Mouse (Mus musculus): Measurements from ENCODE around the gene Actrt3. TPM values are rescaled to one million over a fixed set of nuclear protein-coding genes. Genes with fewer than 3 reads are reported as not detected.
A peak's percentile ranks its signal among the peaks of the same experiment; 100 is the strongest.
"Not testable (repeated sequence)": the region's sequence is repeated elsewhere in the genome, so short reads cannot be mapped to it uniquely, and the experiment has no call there.

Gene Actrt3
- polyA plus RNA-seq, 1 experiment from 2014 or later = 0.59 TPM

DNA sequence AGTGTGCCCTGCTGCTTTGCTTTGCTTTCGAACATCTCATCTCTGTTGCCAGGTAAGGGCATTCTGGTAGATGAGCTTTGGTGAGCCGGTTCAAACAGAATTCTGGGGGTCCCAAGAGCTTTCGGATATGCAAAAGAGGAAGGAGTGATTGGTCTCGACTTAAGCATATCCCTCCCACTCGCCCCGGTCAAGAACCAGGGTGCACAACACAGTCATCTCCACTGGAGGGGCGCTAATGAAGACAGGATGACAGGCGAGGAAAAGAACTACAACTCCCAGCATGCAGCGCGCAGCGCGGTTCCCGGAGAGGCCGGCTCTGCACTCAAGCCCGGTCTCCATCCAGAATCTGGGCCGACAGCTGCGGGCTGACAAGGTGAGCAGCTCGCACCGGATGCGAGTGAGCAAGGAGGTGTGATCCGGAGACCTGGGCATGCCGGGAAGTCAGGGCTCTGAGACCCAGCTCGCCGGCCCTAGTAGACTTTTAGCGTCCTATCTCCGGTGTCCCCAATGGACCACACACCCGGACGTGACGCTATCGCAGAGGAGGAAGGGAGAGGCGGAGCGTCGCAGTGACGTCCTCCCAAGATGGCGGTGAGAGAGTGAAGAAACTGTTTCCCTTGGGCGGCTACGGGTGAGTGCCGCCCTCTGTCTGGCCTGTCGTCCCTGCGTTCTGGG is 2.5 kb upstream of the Actrt3 start, which contains the start of gene Mynn:
TSS of gene Mynn (plus strand) at position 1 of the 675 bp plus-strand sequence.
- H3K27me3 ChIP-seq (replicated peaks) = no peaks in the 10 kb centered on the region
- H3K4me2 ChIP-seq = peak within 1 kb of the TSS; percentile 79
- peaks cover 18% of the 10 kb centered on the region for H3K36me3 ChIP-seq
- no peaks in the 10 kb centered on the region for H3K9me3 ChIP-seq (replicated peaks)
- H3K4me1 ChIP-seq = peaks cover 43% of the 10 kb centered on the region
- ATAC-seq (ENCODE audit: low FRiP score) = peak; percentile 94
- peak within 1 kb of the TSS; percentile 99 for H3K27ac ChIP-seq (replicated peaks)
- WGBS = under 1% methylated on average over 40 of the region's 40 CpGs
- peak within 1 kb of the TSS; percentile 86 for H3K9ac ChIP-seq (replicated peaks)
- H3K4me3 ChIP-seq (replicated peaks) = peak within 1 kb of the TSS; percentile 85

DNA sequence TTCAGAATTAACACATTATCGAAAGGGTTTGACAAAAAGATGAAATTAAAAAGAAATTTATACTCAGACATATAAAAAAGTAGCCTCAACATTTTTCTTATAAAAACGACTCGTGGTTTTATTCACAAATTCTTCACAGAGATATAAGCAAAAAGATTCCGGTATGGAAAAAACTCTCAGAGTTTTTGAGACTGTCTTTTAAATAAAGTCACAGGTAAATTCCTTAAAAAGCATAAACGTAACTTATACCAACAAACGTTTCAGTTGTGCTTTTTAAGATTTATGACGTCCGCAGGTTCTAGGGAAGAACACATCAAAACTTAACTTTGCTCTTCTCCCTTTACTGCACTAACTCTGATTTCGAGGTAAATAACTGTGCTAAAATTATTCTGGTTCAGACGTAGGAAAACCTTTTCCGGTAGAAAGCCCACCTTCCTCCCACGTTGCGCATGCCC is 1.9 kb upstream of the Actrt3 start:
- under 1% methylated on average over 13 of the region's 13 CpGs for WGBS
- H3K27me3 ChIP-seq (replicated peaks) = no peaks in the 10 kb centered on the region
- H3K36me3 ChIP-seq = peaks cover 16% of the 10 kb centered on the region
- peak overlapping the region; percentile 79 for H3K4me2 ChIP-seq
- peaks cover 43% of the 10 kb centered on the region for H3K4me1 ChIP-seq
- H3K9me3 ChIP-seq (replicated peaks) = no peaks in the 10 kb centered on the region
- H3K9ac ChIP-seq (replicated peaks) = peak overlapping the region; percentile 86
- ATAC-seq (ENCODE audit: low FRiP score) = no peak
- peak overlapping the region; percentile 99 for H3K27ac ChIP-seq (replicated peaks)
- H3K4me3 ChIP-seq (replicated peaks) = peak overlapping the region; percentile 85

DNA sequence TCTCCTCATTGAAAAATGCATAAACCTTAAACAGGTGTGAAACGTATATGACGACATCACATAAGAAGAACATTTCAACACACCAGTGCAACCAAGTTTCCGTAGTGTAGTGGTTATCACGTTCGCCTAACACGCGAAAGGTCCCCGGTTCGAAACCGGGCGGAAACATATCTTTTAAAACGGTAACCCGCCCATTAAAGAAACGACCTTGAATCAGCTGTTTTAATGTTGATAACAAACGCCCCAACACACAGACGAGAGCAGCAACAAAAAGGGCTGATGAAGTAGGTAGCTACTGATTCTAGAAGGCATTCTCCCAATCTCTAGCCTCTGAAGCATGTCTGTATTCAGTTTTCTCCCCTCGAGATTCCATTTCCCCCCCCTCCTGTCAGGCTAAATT is 1.4 kb upstream of the Actrt3 start:
- under 1% methylated on average over 17 of the region's 17 CpGs for WGBS
- H3K9me3 ChIP-seq (replicated peaks) = no peaks in the 10 kb centered on the region
- H3K4me3 ChIP-seq (replicated peaks) = peak overlapping the region; percentile 61
- H3K36me3 ChIP-seq = peaks cover 12% of the 10 kb centered on the region
- peak; percentile 62 for ATAC-seq (ENCODE audit: low FRiP score)
- H3K27ac ChIP-seq (replicated peaks) = peak overlapping the region; percentile 77
- peaks cover 42% of the 10 kb centered on the region for H3K4me1 ChIP-seq
- no peak overlapping the region for H3K9ac ChIP-seq (replicated peaks)
- no peaks in the 10 kb centered on the region for H3K27me3 ChIP-seq (replicated peaks)
- H3K4me2 ChIP-seq = peak overlapping the region; percentile 79

GRCm38 (mm10) chr3:30600717-30601116 is 978 bp upstream of the Actrt3 start:
- H3K9me3 ChIP-seq (replicated peaks) = no peaks in the 10 kb centered on the region
- no peaks in the 10 kb centered on the region for H3K27me3 ChIP-seq (replicated peaks)
- H3K4me3 ChIP-seq (replicated peaks) = peak overlapping the region; percentile 61
- H3K36me3 ChIP-seq = peaks cover 10% of the 10 kb centered on the region
- ATAC-seq (ENCODE audit: low FRiP score) = no peak
- H3K4me2 ChIP-seq = peak overlapping the region; percentile 79
- peaks cover 42% of the 10 kb centered on the region for H3K4me1 ChIP-seq
- 0% methylated on average over 14 of the region's 14 CpGs for WGBS
- H3K27ac ChIP-seq (replicated peaks) = peak overlapping the region; percentile 78
- peak overlapping the region; percentile 55 for H3K9ac ChIP-seq (replicated peaks)

GRCm38 (mm10) chr3:30597271-30597670 is 2.5 kb downstream of the Actrt3 start:
- 88% methylated on average over 7 of the region's 7 CpGs for WGBS
- Histone ChIP-seq H3K9me3 (replicated peaks) (no peaks in the 10 kb centered on the region), H3K4me2 (no peak overlapping the region), H3K27me3 (replicated peaks) (no peaks in the 10 kb centered on the region), H3K4me1 (peaks cover 26% of the 10 kb centered on the region), H3K4me3 (replicated peaks) (no peak overlapping the region), H3K36me3 (no peaks in the 10 kb centered on the region), H3K27ac (replicated peaks) (no peak overlapping the region), H3K9ac (replicated peaks) (no peak overlapping the region)
- no peak for ATAC-seq (ENCODE audit: low FRiP score)

DNA sequence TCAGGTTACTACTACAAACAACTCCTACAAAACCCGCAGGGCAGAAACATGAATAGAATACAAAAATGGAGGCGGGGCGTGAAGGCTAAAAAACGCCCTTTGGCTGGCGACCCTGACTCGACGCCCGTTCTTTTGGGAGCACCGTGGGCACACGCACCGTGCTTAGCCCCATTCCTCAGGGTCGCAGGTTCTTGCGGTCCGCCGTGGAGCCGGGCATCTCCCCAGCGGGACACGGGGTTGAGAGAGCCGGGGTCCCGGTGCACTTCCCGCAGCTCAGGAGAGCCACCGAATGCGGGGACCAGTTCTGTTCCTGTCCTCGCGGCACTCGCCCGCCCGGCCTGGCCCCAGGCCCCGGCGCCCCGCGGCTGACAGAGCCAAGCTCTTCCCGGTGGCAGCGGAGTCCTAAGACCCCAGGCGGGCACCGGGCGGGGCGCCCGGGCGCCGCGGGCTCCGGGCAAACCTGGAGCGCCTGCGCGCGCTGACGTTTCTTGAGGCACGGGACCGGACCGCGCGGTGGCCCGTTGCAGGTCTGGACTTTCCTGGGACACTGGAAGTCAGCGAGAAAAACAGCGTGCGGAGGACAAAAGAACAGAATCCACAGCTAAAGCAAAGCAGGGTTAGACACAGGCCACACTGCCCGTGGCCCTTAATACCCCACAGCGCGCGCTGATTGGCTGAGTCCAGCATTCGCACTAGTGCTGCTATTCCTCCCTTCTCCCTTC is 4.5 kb downstream of the Actrt3 start:
- Histone ChIP-seq H3K4me3 (replicated peaks) (peak overlapping the region; percentile 82), H3K27me3 (replicated peaks) (no peaks in the 10 kb centered on the region), H3K4me2 (peak overlapping the region; percentile 74), H3K27ac (replicated peaks) (peak overlapping the region; percentile 84), H3K9ac (replicated peaks) (peak overlapping the region; percentile 90), H3K4me1 (peaks cover 26% of the 10 kb centered on the region), H3K36me3 (no peaks in the 10 kb centered on the region), H3K9me3 (replicated peaks) (no peaks in the 10 kb centered on the region)
- WGBS = under 1% methylated on average over 62 of the region's 62 CpGs
- ATAC-seq (ENCODE audit: low FRiP score) = peak; percentile 71

- ATAC-seq (ENCODE audit: low FRiP score) = no peak
- H3K36me3 ChIP-seq = no peaks in the 10 kb centered on the region
- WGBS = 74% methylated on average over 4 of the region's 4 CpGs
- H3K9me3 ChIP-seq (replicated peaks) = no peaks in the 10 kb centered on the region
- no peak overlapping the region for H3K4me3 ChIP-seq (replicated peaks)
- no peak overlapping the region for H3K4me2 ChIP-seq
- no peak overlapping the region for H3K9ac ChIP-seq (replicated peaks)
- H3K27ac ChIP-seq (replicated peaks) = no peak overlapping the region
- H3K27me3 ChIP-seq (replicated peaks) = no peaks in the 10 kb centered on the region
- peaks cover 13% of the 10 kb centered on the region for H3K4me1 ChIP-seq
Measured at GRCm38 (mm10) chr3:30593719-30594485, 5.8 kb downstream of the Actrt3 start.

DNA sequence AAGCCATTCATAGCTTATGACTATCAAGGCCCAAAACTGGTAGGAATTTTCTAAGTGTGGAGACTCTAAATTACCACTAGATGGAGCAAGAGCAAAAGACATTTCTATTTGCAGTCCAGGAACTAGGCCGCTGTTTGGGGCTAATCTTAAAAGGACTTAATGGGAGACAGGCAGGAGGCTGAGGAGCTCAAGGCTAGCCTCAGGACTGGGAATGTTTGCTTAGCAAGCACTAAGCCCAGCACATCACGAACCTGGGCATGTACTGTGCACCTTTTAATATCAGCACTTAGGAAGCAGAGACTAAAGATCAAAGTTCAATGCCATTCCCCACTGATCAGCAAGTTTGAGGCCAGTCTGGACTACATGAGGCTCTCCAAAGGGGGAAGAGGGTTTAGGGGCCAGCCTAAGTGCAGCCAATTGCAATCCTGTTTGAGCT is 7.3 kb downstream of the Actrt3 start:
- no peak overlapping the region for H3K27ac ChIP-seq (replicated peaks)
- H3K4me1 ChIP-seq = peaks cover 12% of the 10 kb centered on the region
- 2% methylated on average over 2 of the region's 2 CpGs for WGBS
- no peaks in the 10 kb centered on the region for H3K9me3 ChIP-seq (replicated peaks)
- H3K27me3 ChIP-seq (replicated peaks) = no peaks in the 10 kb centered on the region
- H3K4me2 ChIP-seq = no peak overlapping the region
- no peak overlapping the region for H3K4me3 ChIP-seq (replicated peaks)
- 0 out of 2 replicates have a peak, but pooled peaks have one; percentile 40 for ATAC-seq (ENCODE audit: low FRiP score)
- no peak overlapping the region for H3K9ac ChIP-seq (replicated peaks)
- no peaks in the 10 kb centered on the region for H3K36me3 ChIP-seq

DNA sequence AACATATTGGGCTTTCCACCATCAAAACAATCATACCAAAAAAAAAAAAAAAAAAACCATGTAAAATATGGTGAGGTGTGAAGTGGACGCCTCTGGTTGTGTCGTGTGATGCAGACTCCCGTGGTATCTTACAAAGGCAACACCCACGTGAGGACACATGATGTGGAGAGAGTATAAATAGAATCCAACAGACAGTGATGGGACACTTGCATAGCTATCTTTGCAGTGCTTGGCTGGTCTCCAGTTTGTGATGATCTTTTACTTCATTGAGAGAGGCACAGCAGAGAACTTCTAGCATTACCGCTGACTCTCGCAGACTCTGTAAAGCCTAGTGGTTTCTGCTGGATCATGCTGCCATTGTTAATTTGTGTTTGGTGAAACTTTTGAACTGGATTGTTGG is 10.9 kb downstream of the Actrt3 start:
- Histone ChIP-seq H3K4me1 (0 out of 2 replicates have a peak, but pooled peaks cover 3% of the 10 kb centered on the region), H3K36me3 (no peaks in the 10 kb centered on the region), H3K4me3 (replicated peaks) (no peak overlapping the region), H3K9ac (replicated peaks) (no peak overlapping the region), H3K27me3 (replicated peaks) (no peaks in the 10 kb centered on the region), H3K9me3 (replicated peaks) (no peaks in the 10 kb centered on the region), H3K27ac (replicated peaks) (no peak overlapping the region), H3K4me2 (no peak overlapping the region)
- 83% methylated on average over 6 of the region's 6 CpGs for WGBS
- no peak for ATAC-seq (ENCODE audit: low FRiP score)

GRCm38 (mm10) chr3:30573549-30573948 is 26.2 kb downstream of the Actrt3 start:
- Histone ChIP-seq H3K4me2 (no peak overlapping the region), H3K4me3 (replicated peaks) (no peak overlapping the region), H3K4me1 (no peaks in the 10 kb centered on the region), H3K9me3 (replicated peaks) (no peaks in the 10 kb centered on the region), H3K36me3 (no peaks in the 10 kb centered on the region), H3K9ac (replicated peaks) (no peak overlapping the region), H3K27me3 (replicated peaks) (no peaks in the 10 kb centered on the region), H3K27ac (replicated peaks) (no peak overlapping the region)
- no peak for ATAC-seq (ENCODE audit: low FRiP score)
- 22% methylated on average over 2 of the region's 2 CpGs for WGBS

DNA sequence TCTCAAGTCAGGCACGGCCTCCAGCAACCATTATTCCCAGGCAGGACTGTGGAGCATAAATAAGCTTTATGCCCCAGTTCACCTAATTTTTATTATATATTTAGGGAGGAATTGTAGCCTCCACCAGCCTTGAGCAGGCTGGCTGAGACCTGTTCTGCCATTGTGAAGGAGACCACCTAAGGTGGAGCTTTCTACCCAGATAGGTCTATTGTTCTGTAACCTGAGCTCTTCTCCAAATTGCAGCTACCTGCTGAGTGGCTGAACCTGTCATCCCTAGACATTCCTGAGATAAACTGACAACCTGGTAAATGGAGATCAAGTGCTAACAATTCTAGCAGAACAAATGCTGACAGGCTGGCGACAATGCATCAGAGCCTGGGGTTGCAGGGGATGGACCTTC is 33.4 kb downstream of the Actrt3 start:
- not testable (repeated sequence) for H3K4me2 ChIP-seq; H3K27ac ChIP-seq (replicated peaks); H3K36me3 ChIP-seq; H3K9me3 ChIP-seq (replicated peaks); H3K27me3 ChIP-seq (replicated peaks); H3K4me1 ChIP-seq; ATAC-seq (ENCODE audit: low FRiP score); H3K4me3 ChIP-seq (replicated peaks); H3K9ac ChIP-seq (replicated peaks)
- 29% methylated on average over 1 of the region's 2 CpGs for WGBS

Data from neural tube, embryonic 15.5 days (tissue).